12 mouse cellular contexts compared by ENCODE assay signal in the genomic region with DNA sequence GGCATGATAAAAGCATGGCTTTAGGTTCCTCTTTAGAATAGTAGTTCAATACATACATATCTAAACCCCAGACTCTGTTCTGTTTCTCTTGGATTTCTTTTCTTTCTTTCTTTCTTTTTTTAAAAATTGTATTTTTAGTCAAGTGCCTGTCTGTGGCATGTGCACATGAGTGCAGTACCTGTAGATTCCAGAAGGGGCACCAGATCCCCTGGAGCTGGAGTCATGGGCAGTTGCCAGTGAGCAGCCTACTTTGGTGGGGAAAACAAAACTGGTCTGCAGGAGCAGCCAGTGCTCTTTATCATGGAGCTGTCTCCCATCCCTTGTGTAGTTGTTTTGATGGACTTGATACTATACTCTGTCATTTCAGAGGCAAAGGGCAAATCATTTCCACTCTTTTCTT. TPM values are rescaled to one million over a fixed set of nuclear protein-coding genes. Genes with fewer than 3 reads are reported as not detected.
DNase-seq lines count a peak whose midpoint lies in the region.
"Had no signal": no experiment of that assay in that cellular context is flagged by ENCODE, and none has a peak within 500 bp of the region (broad histone marks: within the 10 kb centered on the region; RNA-seq: fewer than 3 reads in every experiment).

No protein-coding gene starts in this region.

- no peaks in the 10 kb centered on the region for H3K9me3 ChIP-seq in heart, embryonic 10.5 days
- H3K9me3 ChIP-seq: midbrain, embryonic 12.5 days had no signal

- peaks cover 4% of the 10 kb centered on the region for H3K4me1 ChIP-seq in heart, embryonic 10.5 days

- H3K27me3 ChIP-seq in heart, embryonic 10.5 days (ENCODE audit: insufficient read depth, poor library complexity, severe bottlenecking) = peaks cover 86% of the 10 kb centered on the region

- H3K36me3 ChIP-seq in heart, embryonic 10.5 days = no peaks in the 10 kb centered on the region
- H3K36me3 ChIP-seq: midbrain, embryonic 12.5 days had no signal

- no peak overlapping the region for H3K4me3 ChIP-seq in heart, embryonic 10.5 days
- H3K4me3 ChIP-seq: erythroblast, embryonic 14.5 days; midbrain, embryonic 12.5 days had no signal

- H3K27ac ChIP-seq in heart, embryonic 10.5 days = no peak overlapping the region
- H3K27ac ChIP-seq: midbrain, embryonic 12.5 days had no signal

- DNase-seq in heart, postnatal 4 days = peak; percentile 50
- DNase-seq in heart, embryonic 10.5 days (ENCODE audit: low spot score) = no peak
- DNase-seq in retina, postnatal 1 day = peak; percentile 33
- DNase-seq in retina, embryonic 14.5 days (ENCODE audit: low spot score) = no peak
- DNase-seq in adipocyte (ENCODE audit: low spot score) = peak; percentile 17
- peak; percentile 60 for DNase-seq in testis, postnatal 10 days (ENCODE audit: low spot score)
- DNase-seq in cerebellum, adult 8-10 months = no peak
- no peak for DNase-seq in layer of hippocampus, postnatal 36 days

RNA-seq across cellular contexts. Expression of gene Pfdn4, which starts 28.2 kb away (rescaled TPM):
- 10 to 100 TPM; 15.4 to 17.2 TPM for total RNA-seq in heart, postnatal 4 days (2021)
- polyA plus RNA-seq in heart, embryonic 10.5 days (2016; fragmentation: Nextera tagmentation; extraction: Ambion mirVana) = 57.2 and 71.5 TPM in 2 replicates
- total RNA-seq in layer of hippocampus, postnatal 36 days (2021) = 10 to 100 TPM; 31.0 to 31.7 TPM

RNA-seq across cellular contexts. Expression of gene Cyp24a1, which starts 28.9 kb away (rescaled TPM):
- total RNA-seq in heart, postnatal 4 days (2021) = not detected
- polyA plus RNA-seq in heart, embryonic 10.5 days (2016; fragmentation: Nextera tagmentation; extraction: Ambion mirVana) = not detected in 2 replicates
- not detected for total RNA-seq in layer of hippocampus, postnatal 36 days (2021)
- total RNA-seq: adrenal gland, postnatal 36 days had no signal
- polyA plus RNA-seq: erythroblast, embryonic 14.5 days; intestine, embryonic 14.5 days had no signal

RNA-seq across cellular contexts. Expression of gene Bcas1, which starts 40.4 kb away (rescaled TPM):
- under 1 TPM; 0.24 to 0.97 TPM for total RNA-seq in heart, postnatal 4 days (2021)
- 1.5 and 3.0 TPM in 2 replicates for polyA plus RNA-seq in heart, embryonic 10.5 days (2016; fragmentation: Nextera tagmentation; extraction: Ambion mirVana)
- total RNA-seq in layer of hippocampus, postnatal 36 days (2021) = 10 to 100 TPM; 72.5 to 80.1 TPM

Comparison
In these comparisons a context has a peak if more than half of its experiments do, and no peak if none do; other contexts are left out.
1. DNase-seq: peak in heart, postnatal 4 days (single experiment), retina, postnatal 1 day (single experiment), adipocyte (single experiment) and testis, postnatal 10 days (single experiment); none in heart, embryonic 10.5 days (single experiment), retina, embryonic 14.5 days (single experiment), cerebellum, adult 8-10 months (single experiment) and layer of hippocampus, postnatal 36 days (0 of 2).
2. RNA of gene Bcas1, which starts 40.4 kb away (total RNA-seq): 72.5 to 80.1 TPM in layer of hippocampus, postnatal 36 days; 0.24 to 0.97 TPM in heart, postnatal 4 days; every median in the first group is over 10 times any median in the second.